Mouse (Mus musculus): ENCODE measurements around the gene Pdzd2. TPM values are rescaled to one million over a fixed set of nuclear protein-coding genes. Genes with fewer than 3 reads are reported as not detected.

Pdzd2 gene
- polyA plus RNA-seq, 2 experiments, result 0.19 to 0.89 TPM

DNA sequence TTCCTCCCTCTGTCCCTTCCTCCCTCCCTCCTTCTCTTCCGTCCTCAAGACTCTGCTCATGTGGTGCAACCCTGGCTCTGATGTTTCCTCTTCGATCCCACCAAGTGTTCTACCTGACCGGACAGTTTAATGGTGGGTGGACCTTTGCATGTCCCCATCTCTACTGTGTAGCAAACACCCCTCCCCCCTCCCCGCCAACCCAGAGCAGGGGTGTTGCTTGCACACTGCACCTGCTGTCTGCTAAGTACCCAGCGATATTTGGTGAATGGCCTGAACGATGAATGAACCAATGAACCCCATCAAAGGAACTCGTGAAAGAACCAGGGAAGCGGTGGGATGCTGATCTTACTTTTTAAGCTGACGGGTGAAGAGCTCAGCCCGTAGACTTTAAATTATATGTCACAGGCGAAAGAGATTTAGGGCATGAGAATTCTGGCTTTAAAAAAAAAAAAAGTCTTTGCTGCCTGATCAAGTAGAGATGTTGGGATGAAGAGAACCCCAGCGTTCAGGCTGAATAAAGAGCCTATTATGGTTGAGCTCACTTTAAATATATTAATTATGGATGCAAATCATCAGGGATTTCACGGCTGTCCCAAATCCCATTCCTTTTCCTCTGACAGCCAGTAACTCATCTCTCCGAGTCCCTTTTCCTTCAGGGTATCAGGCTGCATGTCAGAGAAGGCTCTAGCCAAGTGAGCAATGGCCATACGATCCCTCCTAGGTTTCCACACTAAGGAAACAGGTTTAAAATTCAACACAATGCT, 350.8 kb downstream of the Pdzd2 start:
- Histone ChIP-seq H3K27ac (no peak overlapping the region), H3K27me3 (ENCODE audit: control insufficient read depth, insufficient read depth, low read length) (no peaks in the 10 kb centered on the region), H3K4me1 (replicated peaks; ENCODE audit: control insufficient read depth in 2 of 2, insufficient read depth in 2 of 2, low read length in 1 of 2) (no peaks in the 10 kb centered on the region), H3K4me2 (ENCODE audit: low read depth) (no peak overlapping the region), H3K36me3 (replicated peaks; ENCODE audit: control insufficient read depth, insufficient read depth, low read depth) (no peaks in the 10 kb centered on the region), H3K9me3 (ENCODE audit: control insufficient read depth, low read length) (no peaks in the 10 kb centered on the region), H3K4me3 (ENCODE audit: insufficient read depth in 1 of 2, low read depth in 2 of 2, low read length in 2 of 2) (no peak overlapping the region), H3K9ac (replicated peaks) (no peak overlapping the region)
- TF ChIP-seq CTCF (IDR thresholded peaks at IDR 0.05; ENCODE audit: low read depth), result no peak
- TF ChIP-seq EP300 (IDR thresholded peaks at IDR 0.05; ENCODE audit: low read depth), result no peak
- DNase-seq (ENCODE audit: low read depth in 3 of 3, low spot score in 3 of 3), result no peak
- WGBS (ENCODE audit: insufficient replicate concordance), result 67% methylated on average over 15 of the region's 15 CpGs
- ATAC-seq (ENCODE audit: insufficient read depth), result no peak

DNA sequence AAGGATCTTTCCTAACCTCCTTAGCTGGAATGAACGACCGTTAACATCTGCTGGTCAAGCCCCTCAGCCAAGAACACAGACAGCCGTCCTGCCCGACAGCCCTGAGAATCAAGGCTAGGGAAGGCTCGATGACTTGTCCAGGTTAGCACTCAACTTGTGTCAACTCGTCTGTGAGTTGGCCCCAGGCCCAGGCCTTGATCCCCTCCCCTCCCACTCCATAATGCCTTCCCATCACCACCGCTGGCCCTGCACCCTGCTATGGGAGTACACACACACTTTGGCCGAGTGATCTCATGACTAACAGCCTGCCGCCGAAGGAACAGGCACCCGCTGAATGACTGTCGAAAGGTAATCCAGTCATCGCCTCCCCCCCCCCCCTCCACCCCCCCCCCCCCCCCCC, 355.0 kb downstream of the Pdzd2 start:
- Histone ChIP-seq H3K36me3 (replicated peaks; ENCODE audit: control insufficient read depth, insufficient read depth, low read depth) (no peaks in the 10 kb centered on the region), H3K27me3 (ENCODE audit: control insufficient read depth, insufficient read depth, low read length) (no peaks in the 10 kb centered on the region), H3K27ac (no peak overlapping the region), H3K9me3 (ENCODE audit: control insufficient read depth, low read length) (no peaks in the 10 kb centered on the region), H3K9ac (replicated peaks) (no peak overlapping the region), H3K4me3 (ENCODE audit: insufficient read depth in 1 of 2, low read depth in 2 of 2, low read length in 2 of 2) (no peak overlapping the region), H3K4me1 (replicated peaks; ENCODE audit: control insufficient read depth in 2 of 2, insufficient read depth in 2 of 2, low read length in 1 of 2) (no peaks in the 10 kb centered on the region), H3K4me2 (ENCODE audit: low read depth) (no peak overlapping the region)
- WGBS (ENCODE audit: insufficient replicate concordance), result 75% methylated on average over 13 of the region's 13 CpGs
- ATAC-seq (ENCODE audit: insufficient read depth), result no peak
- no peak for DNase-seq (ENCODE audit: low read depth in 3 of 3, low spot score in 3 of 3)
- TF ChIP-seq EP300 (IDR thresholded peaks at IDR 0.05; ENCODE audit: low read depth), result no peak
- no peak for TF ChIP-seq CTCF (IDR thresholded peaks at IDR 0.05; ENCODE audit: low read depth)

DNA sequence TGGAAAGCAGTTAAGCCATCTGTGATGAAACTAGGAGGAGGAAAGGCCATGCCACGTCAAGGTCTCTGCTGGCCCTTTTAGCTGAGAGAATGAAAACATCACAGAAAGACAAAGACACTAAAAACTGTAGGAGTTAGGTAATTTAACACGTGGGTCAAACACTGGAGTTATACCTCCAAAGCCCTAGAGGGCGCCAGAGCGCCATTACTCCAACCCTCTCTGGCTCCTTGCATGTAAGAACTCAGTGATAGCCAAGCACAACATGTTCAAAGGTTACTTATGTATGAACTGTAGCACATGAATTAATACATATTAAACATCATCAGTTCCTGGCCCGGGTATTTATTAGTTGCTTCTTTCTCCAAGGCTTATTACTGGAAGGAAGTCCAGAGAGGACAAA, 359.2 kb downstream of the Pdzd2 start:
- no peak overlapping the region for H3K9ac ChIP-seq (replicated peaks)
- WGBS (ENCODE audit: insufficient replicate concordance), result 30% methylated on average over 5 of the region's 5 CpGs
- no peak for ATAC-seq (ENCODE audit: insufficient read depth)
- no peak overlapping the region for H3K4me2 ChIP-seq (ENCODE audit: low read depth)
- H3K27ac ChIP-seq, result no peak overlapping the region
- H3K9me3 ChIP-seq (ENCODE audit: control insufficient read depth, low read length), result no peaks in the 10 kb centered on the region
- no peaks in the 10 kb centered on the region for H3K27me3 ChIP-seq (ENCODE audit: control insufficient read depth, insufficient read depth, low read length)
- no peak overlapping the region for H3K4me3 ChIP-seq (ENCODE audit: insufficient read depth in 1 of 2, low read depth in 2 of 2, low read length in 2 of 2)
- H3K36me3 ChIP-seq (replicated peaks; ENCODE audit: control insufficient read depth, insufficient read depth, low read depth), result no peaks in the 10 kb centered on the region
- peak; percentile 42 to 59 (median 49) for DNase-seq (ENCODE audit: low read depth in 3 of 3, low spot score in 3 of 3)
- TF ChIP-seq EP300 (IDR thresholded peaks at IDR 0.05; ENCODE audit: low read depth) (no peak), CTCF (IDR thresholded peaks at IDR 0.05; ENCODE audit: low read depth) (peak; percentile 72)
- H3K4me1 ChIP-seq (replicated peaks; ENCODE audit: control insufficient read depth in 2 of 2, insufficient read depth in 2 of 2, low read length in 1 of 2), result peaks cover 2 to 8% of the 10 kb centered on the region in 2 experiments; a peak in 3 of 4 replicates

DNA sequence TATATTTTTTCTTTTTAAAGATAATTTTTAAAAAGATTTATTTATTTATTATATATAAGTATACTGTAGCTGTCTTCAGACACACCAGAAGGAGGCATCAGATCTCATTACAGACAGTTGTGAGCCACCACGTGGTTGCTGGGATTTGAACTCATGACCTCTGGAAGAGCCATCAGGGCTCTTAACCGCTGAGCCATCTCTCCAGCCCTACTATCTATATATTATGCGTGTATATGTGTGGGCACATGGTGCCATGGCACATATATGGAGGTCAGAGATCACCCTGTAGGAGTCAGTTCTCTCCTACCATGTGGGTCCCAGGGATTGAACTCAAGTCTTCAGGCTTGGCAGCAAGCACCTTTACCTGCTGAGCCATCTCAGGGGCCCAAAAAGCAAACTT, 359.7 kb downstream of the Pdzd2 start:
- Histone ChIP-seq H3K9me3 (ENCODE audit: control insufficient read depth, low read length) (no peaks in the 10 kb centered on the region), H3K4me3 (ENCODE audit: insufficient read depth in 1 of 2, low read depth in 2 of 2, low read length in 2 of 2) (no peak overlapping the region), H3K27ac (no peak overlapping the region), H3K4me1 (replicated peaks; ENCODE audit: control insufficient read depth in 2 of 2, insufficient read depth in 2 of 2, low read length in 1 of 2) (peaks cover 2 to 8% of the 10 kb centered on the region in 2 experiments; a peak in 3 of 4 replicates), H3K9ac (replicated peaks) (no peak overlapping the region), H3K4me2 (ENCODE audit: low read depth) (no peak overlapping the region), H3K27me3 (ENCODE audit: control insufficient read depth, insufficient read depth, low read length) (no peaks in the 10 kb centered on the region), H3K36me3 (replicated peaks; ENCODE audit: control insufficient read depth, insufficient read depth, low read depth) (no peaks in the 10 kb centered on the region)
- no peak for ATAC-seq (ENCODE audit: insufficient read depth)
- no peak for DNase-seq (ENCODE audit: low read depth in 3 of 3, low spot score in 3 of 3)
- 77% methylated on average over 3 of the region's 3 CpGs for WGBS (ENCODE audit: insufficient replicate concordance)
- no peak for TF ChIP-seq EP300 (IDR thresholded peaks at IDR 0.05; ENCODE audit: low read depth)
- TF ChIP-seq CTCF (IDR thresholded peaks at IDR 0.05; ENCODE audit: low read depth), result no peak

DNA sequence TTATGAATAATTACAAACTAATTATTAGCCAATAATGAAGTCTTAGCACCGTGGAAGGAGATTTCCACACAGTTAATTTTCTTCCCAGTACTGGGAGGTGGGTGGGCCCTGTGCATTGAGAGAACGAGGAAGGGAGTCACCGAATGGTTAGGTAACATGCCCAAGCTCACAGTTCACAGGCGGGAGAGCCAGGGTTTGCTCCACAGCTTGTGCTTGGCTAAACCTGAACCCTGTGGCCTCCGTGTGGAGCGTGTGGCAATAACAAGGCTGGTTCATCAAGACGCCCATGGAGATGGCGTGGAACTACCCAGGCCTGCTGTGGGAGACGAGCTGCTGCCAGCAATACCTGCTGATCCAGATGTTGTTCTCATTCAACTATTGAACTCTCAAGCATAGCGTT, 361.9 kb downstream of the Pdzd2 start:
- Histone ChIP-seq H3K4me3 (ENCODE audit: insufficient read depth in 1 of 2, low read depth in 2 of 2, low read length in 2 of 2) (no peak overlapping the region), H3K4me1 (replicated peaks; ENCODE audit: control insufficient read depth in 2 of 2, insufficient read depth in 2 of 2, low read length in 1 of 2) (peaks cover 2 to 8% of the 10 kb centered on the region in 2 experiments; a peak in 3 of 4 replicates), H3K9me3 (ENCODE audit: control insufficient read depth, low read length) (no peaks in the 10 kb centered on the region), H3K27me3 (ENCODE audit: control insufficient read depth, insufficient read depth, low read length) (no peaks in the 10 kb centered on the region), H3K36me3 (replicated peaks; ENCODE audit: control insufficient read depth, insufficient read depth, low read depth) (no peaks in the 10 kb centered on the region), H3K27ac (no peak overlapping the region), H3K4me2 (ENCODE audit: low read depth) (no peak overlapping the region), H3K9ac (replicated peaks) (no peak overlapping the region)
- TF ChIP-seq CTCF (IDR thresholded peaks at IDR 0.05; ENCODE audit: low read depth), result no peak
- no peak for TF ChIP-seq EP300 (IDR thresholded peaks at IDR 0.05; ENCODE audit: low read depth)
- ATAC-seq (ENCODE audit: insufficient read depth), result no peak
- no peak for DNase-seq (ENCODE audit: low read depth in 3 of 3, low spot score in 3 of 3)
- WGBS (ENCODE audit: insufficient replicate concordance), result 68% methylated on average over 10 of the region's 10 CpGs
